Mouse (Mus musculus): ENCODE results near the gene Pink1. TPM values are rescaled to one million over a fixed set of nuclear protein-coding genes. Genes with fewer than 3 reads are reported as not detected.

Pink1 gene
- polyA plus RNA-seq (2017; shearing (Covaris generic)): 12.9 TPM

DNA sequence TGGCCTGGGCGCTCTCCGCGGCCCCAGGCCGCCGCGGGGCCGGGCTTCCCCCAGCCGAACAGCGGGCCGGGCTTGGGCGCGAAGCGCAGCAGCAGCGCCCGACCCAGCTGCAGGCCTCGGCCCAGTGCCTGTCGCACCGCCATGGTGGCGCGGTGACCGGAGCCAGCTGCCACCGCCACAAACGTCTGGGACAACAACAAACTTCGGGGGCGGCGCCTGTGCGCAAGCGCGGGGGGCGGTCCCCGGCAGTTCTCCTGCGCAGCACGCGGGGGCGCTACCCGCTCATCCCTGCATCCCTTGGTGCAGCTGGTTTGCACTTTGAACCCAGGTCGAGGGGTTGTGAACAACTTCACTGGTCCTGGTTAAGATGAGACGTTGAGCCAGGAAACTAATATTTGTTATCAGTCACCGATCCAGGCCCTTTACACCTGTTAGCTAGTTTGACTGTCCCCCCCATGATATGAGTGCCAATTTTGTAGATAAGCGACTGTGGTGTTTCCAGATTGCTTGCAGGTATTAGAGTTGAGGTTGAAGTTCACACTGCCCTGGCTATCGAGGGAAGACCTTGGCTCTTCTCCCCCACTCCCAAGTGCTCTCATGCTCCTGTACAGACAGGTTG is at the start of gene Pink1:
TSS of gene Pink1 (minus strand) at position 231 of the 619 bp plus-strand sequence.

DNA sequence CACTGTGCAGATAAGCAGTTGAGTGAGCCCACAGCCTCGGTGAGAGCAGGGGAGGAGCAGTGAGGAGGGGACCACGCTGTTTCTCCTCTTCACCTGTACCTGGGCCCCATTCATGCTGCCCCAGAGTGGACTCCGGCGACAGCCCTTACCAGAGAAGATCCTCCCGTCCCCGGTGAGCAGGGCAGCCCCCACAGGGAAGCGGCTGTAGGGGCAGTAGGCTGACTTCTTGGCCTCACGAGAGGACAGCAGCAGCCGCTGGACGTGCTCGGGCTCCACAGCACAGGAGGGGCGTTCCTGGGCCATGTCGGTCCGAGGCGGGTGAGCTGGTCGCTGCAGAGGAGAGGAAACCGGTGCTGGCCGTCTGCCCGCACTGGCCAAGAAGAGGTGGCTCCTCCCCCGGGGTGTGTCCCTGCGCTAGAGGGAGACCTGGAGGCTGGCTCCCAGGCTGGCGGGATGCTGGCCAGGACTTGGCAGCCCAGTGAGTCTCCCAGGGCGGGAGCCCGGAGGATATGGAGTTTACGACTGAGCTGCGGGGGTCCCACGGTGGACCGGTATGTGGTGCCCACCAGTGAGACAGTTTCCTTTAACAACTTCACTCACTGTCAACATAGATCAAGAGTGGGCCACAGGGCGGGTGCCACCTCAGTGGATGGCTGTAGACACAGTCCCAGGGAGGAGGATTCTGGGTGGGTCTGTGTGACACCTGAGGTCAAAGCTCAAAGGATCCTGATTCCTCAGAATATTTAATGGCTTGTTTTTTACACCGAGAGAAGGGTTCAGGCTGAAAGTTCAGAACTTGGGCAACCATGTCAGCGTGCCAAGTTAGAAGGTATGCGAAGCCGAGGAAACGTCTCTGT is 41.8 kb upstream of the Pink1 start, which contains the start of gene Cda:
TSS of gene Cda (minus strand) at position 352 of the 857 bp plus-strand sequence.

DNA sequence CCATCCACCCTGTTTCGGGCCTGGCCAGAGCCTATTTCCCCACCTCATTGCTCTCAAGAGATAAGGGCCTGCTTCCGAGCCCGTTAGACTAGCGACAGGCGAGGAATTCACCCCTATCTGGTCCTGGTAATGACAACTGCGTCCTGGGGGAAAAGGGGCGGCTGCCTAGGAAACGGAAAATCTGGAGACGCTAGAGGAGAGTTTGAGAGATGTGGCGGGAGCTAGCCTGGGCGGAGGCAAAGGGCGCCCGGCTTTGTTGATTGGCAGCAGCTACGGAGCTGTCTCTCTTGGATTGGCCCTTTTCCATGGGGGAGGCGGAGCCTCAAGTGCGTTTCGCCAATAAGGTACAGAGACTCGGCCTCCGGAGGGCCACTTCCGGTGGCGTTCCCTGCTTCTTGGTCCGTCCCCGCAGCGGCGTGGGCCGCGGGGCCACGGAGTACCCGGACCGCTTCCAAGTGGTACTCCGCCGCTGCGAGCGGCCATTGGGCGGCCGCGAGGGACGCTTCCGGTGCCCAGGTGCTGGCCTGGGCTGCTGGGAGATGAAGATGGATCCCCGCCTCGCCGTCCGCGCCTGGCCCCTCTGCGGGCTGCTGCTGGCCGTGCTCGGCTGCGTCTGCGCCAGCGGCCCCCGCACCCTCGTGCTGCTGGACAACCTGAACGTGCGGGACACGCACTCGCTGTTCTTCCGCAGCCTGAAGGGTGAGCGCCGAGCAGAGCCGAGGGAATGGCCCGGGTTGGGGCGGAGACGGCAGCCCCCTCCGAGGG is 21.6 kb downstream of the Pink1 start, which contains the start of gene Ddost:
TSS of gene Ddost (plus strand) at position 391 of the 765 bp plus-strand sequence.

Other genes with a start within 250 kb of the Pink1 start
- gene Hp1bp3, start 110.0 kb downstream of the Pink1 start, polyA plus RNA-seq (2017; shearing (Covaris generic)): 205 TPM
- 0.29 TPM for gene Sh2d5, start 75.9 kb downstream of the Pink1 start, polyA plus RNA-seq (2017; shearing (Covaris generic))
- not detected for gene Kif17, start 75.9 kb downstream of the Pink1 start, polyA plus RNA-seq (2017; shearing (Covaris generic))
- 103 TPM for gene Ddost, start 21.6 kb downstream of the Pink1 start, polyA plus RNA-seq (2017; shearing (Covaris generic))
- not detected for gene Cda, start 41.7 kb upstream of the Pink1 start, polyA plus RNA-seq (2017; shearing (Covaris generic))
- gene Fam43b, start 70.2 kb upstream of the Pink1 start, polyA plus RNA-seq (2017; shearing (Covaris generic)): not detected
- gene Mul1, start 108.4 kb upstream of the Pink1 start, polyA plus RNA-seq (2017; shearing (Covaris generic)): 16.6 TPM
- gene Camk2n1, start 128.0 kb upstream of the Pink1 start, polyA plus RNA-seq (2017; shearing (Covaris generic)): 0.33 TPM

Data from CD4-positive, CD25-positive, alpha-beta regulatory T cell, adult 9 weeks (primary cell).